Mouse (Mus musculus) kidney, postnatal 0 days (tissue): Measurements from ENCODE around the gene Tmod2. TPM values are rescaled to one million over a fixed set of nuclear protein-coding genes. Genes with fewer than 3 reads are reported as not detected.
A peak's percentile ranks its signal among the peaks of the same experiment; 100 is the strongest.

Experiments
- ATAC-seq: fragments of 200-750 bp; cut with Nextera tagmentation; replicated peaks from 2 replicates; pipeline ENCODE4 v1.8.0; 2017; ENCODE audit warnings: low read depth, moderate number of reproducible peaks, moderate TSS enrichment, moderate library complexity; ENCODE audit not compliant: low FRiP score
- DNase-seq: peaks from one replicate; pipeline ENCODE4 v3.0.0-alpha.2; 2016; ENCODE audit warnings: low spot score
- H3K27ac ChIP-seq: fragments of 300-500 bp; sonication (generic); 2 replicates; pipeline ENCODE4 v1.5.1; 2014; ENCODE audit warnings: mild to moderate bottlenecking
- H3K27me3 ChIP-seq: fragments of 300-500 bp; sonication (generic); 2 replicates; pipeline ENCODE4 v1.6.1; 2014; ENCODE audit warnings: low read length, mixed read lengths; ENCODE audit not compliant: insufficient read depth
- H3K36me3 ChIP-seq: fragments of 300-500 bp; sonication (generic); 2 replicates; pipeline ENCODE4 v1.6.1; 2014; ENCODE audit warnings: low read length, mixed read lengths; ENCODE audit not compliant: insufficient read depth
- H3K4me1 ChIP-seq: fragments of 300-500 bp; sonication (generic); replicated peaks from 2 replicates; pipeline ENCODE4 v1.6.1; 2014; ENCODE audit warnings: antibody characterized with exemption, low read length, mixed read lengths; ENCODE audit not compliant: insufficient read depth
- H3K4me2 ChIP-seq: fragments of 300-500 bp; sonication (generic); 2 replicates; pipeline ENCODE4 v1.6.1; 2014; ENCODE audit warnings: mild to moderate bottlenecking, low read length, moderate library complexity, mixed read lengths
- H3K4me3 ChIP-seq: fragments of 300-500 bp; sonication (generic); replicated peaks from 2 replicates; pipeline ENCODE4 v1.5.1; 2014; ENCODE audit warnings: low read depth, low read length
- H3K9ac ChIP-seq: fragments of 300-500 bp; sonication (generic); 2 replicates; pipeline ENCODE4 v1.6.1; 2014; ENCODE audit warnings: low read depth, low read length
- H3K9me3 ChIP-seq: fragments of 300-500 bp; sonication (generic); replicated peaks from 2 replicates; pipeline ENCODE4 v1.6.1; 2016; ENCODE audit warnings: low read length, inconsistent platforms, mixed read lengths
- CTCF ChIP-seq: IDR thresholded peaks from 2 replicates; pipeline ENCODE4 v1.5.1; 2016; ENCODE audit warnings: antibody characterized with exemption, low read depth, mild to moderate bottlenecking, moderate library complexity
- WGBS: fragments of 180-500 bp; shearing (Covaris S2); extraction: QIAGEN DNeasy Blood & Tissue Kit; methylation state at CpG from one replicate; pipeline ENCODE4 v1.1.7; 2014; 5-methylcytosine and 5-hydroxymethylcytosine counted together
- polyA plus RNA-seq: library from polyadenylated mRNA; unstranded; fragments of >200 nt; fragmentation: Nextera tagmentation; extraction: Ambion mirVana; gene quantifications from 2 replicates; pipeline ENCODE4 v1.2.1, GENCODE M21; 2015

Tmod2 gene
- polyA plus RNA-seq, 1 experiment from 2014 or later = 12.4 TPM

GRCm38 (mm10) chr9:75571036-75571942, 39.8 kb downstream of the Tmod2 start:
- H3K27ac ChIP-seq = no peak overlapping the region
- no peak overlapping the region for H3K9ac ChIP-seq
- H3K4me1 ChIP-seq = no peaks in the 10 kb centered on the region
- H3K4me3 ChIP-seq = no peak overlapping the region
- H3K36me3 ChIP-seq = no peaks in the 10 kb centered on the region
- H3K4me2 ChIP-seq = no peak overlapping the region
- no peak for TF ChIP-seq CTCF
- ATAC-seq = no peak
- no peaks in the 10 kb centered on the region for H3K9me3 ChIP-seq
- no peaks in the 10 kb centered on the region for H3K27me3 ChIP-seq
- DNase-seq = no peak
- WGBS = 91% methylated on average over 5 of the region's 5 CpGs

GRCm38 (mm10) chr9:75568399-75568798, 42.7 kb downstream of the Tmod2 start:
- H3K27me3 ChIP-seq = no peaks in the 10 kb centered on the region
- H3K9ac ChIP-seq = no peak overlapping the region
- no peaks in the 10 kb centered on the region for H3K4me1 ChIP-seq
- no peak for TF ChIP-seq CTCF
- no peak overlapping the region for H3K4me2 ChIP-seq
- WGBS = 95% methylated on average over 6 of the region's 6 CpGs
- DNase-seq (no peak), ATAC-seq (no peak)
- H3K27ac ChIP-seq = no peak overlapping the region
- H3K36me3 ChIP-seq = no peaks in the 10 kb centered on the region
- H3K9me3 ChIP-seq = no peaks in the 10 kb centered on the region
- no peak overlapping the region for H3K4me3 ChIP-seq

- WGBS = 80% methylated on average over 6 of the region's 6 CpGs
- H3K4me1 ChIP-seq = no peaks in the 10 kb centered on the region
- no peak overlapping the region for H3K9ac ChIP-seq
- no peak overlapping the region for H3K27ac ChIP-seq
- H3K27me3 ChIP-seq = no peaks in the 10 kb centered on the region
- no peaks in the 10 kb centered on the region for H3K9me3 ChIP-seq
- DNase-seq (no peak), ATAC-seq (no peak)
- no peak for TF ChIP-seq CTCF
- H3K36me3 ChIP-seq = no peaks in the 10 kb centered on the region
- no peak overlapping the region for H3K4me2 ChIP-seq
- H3K4me3 ChIP-seq = no peak overlapping the region
Observed at GRCm38 (mm10) chr9:75564892-75565291, 46.2 kb downstream of the Tmod2 start.

- ATAC-seq = no peak
Observed at GRCm38 (mm10) chr9:75563622-75564021, 47.5 kb downstream of the Tmod2 start.

GRCm38 (mm10) chr9:75563176-75563575, 47.9 kb downstream of the Tmod2 start:
- Histone ChIP-seq H3K9ac (no peak overlapping the region), H3K9me3 (no peaks in the 10 kb centered on the region), H3K4me3 (no peak overlapping the region), H3K36me3 (no peaks in the 10 kb centered on the region), H3K27me3 (no peaks in the 10 kb centered on the region), H3K4me2 (no peak overlapping the region), H3K27ac (no peak overlapping the region), H3K4me1 (no peaks in the 10 kb centered on the region)
- TF ChIP-seq CTCF = peak; percentile 45; the same call in 1 of the 2 replicates
- WGBS = 63% methylated on average over 2 of the region's 2 CpGs
- DNase-seq (no peak), ATAC-seq (no peak)

More at GRCm38 (mm10) chr9:75563622-75564021, 47.5 kb downstream of the Tmod2 start:
- no peak for DNase-seq
- H3K4me2 ChIP-seq = no peak overlapping the region
- WGBS = 80% methylated on average over 6 of the region's 6 CpGs
- no peaks in the 10 kb centered on the region for H3K4me1 ChIP-seq
- no peaks in the 10 kb centered on the region for H3K36me3 ChIP-seq
- H3K27me3 ChIP-seq = no peaks in the 10 kb centered on the region
- no peak overlapping the region for H3K27ac ChIP-seq
- no peak for TF ChIP-seq CTCF
- H3K4me3 ChIP-seq = no peak overlapping the region
- H3K9ac ChIP-seq = no peak overlapping the region
- no peaks in the 10 kb centered on the region for H3K9me3 ChIP-seq

GRCm38 (mm10) chr9:75561040-75561669, 50.0 kb downstream of the Tmod2 start:
- Histone ChIP-seq H3K4me2 (no peak overlapping the region), H3K9me3 (no peaks in the 10 kb centered on the region), H3K4me3 (no peak overlapping the region), H3K27ac (no peak overlapping the region), H3K36me3 (no peaks in the 10 kb centered on the region), H3K27me3 (no peaks in the 10 kb centered on the region), H3K9ac (no peak overlapping the region), H3K4me1 (no peaks in the 10 kb centered on the region; the same call in none of the 2 replicates)
- no peak for DNase-seq
- ATAC-seq = no peak
- TF ChIP-seq CTCF = no peak
- WGBS = 79% methylated on average over 13 of the region's 13 CpGs
